Mouse (Mus musculus) gastrocnemius, adult 2 months (tissue): ENCODE data around the gene Saxo2. TPM values are rescaled to one million over a fixed set of nuclear protein-coding genes. Genes with fewer than 3 reads are reported as not detected.

Experiments
- DNase-seq: peaks from one replicate; pipeline ENCODE4 v3.0.0; 2022
- H3K27ac ChIP-seq: fragments of 200-600 bp; 2 replicates; pipeline ENCODE4 v1.8.1; 2022; ENCODE audit warnings: mild to moderate bottlenecking
- H3K4me3 ChIP-seq: fragments of 200-600 bp; 2 replicates; pipeline ENCODE4 v1.8.1; 2022; ENCODE audit warnings: mild to moderate bottlenecking, moderate library complexity
- CTCF ChIP-seq: fragments of 200-600 bp; IDR thresholded peaks from 2 replicates; pipeline ENCODE4 v1.8.1; 2022; ENCODE audit warnings: antibody characterized with exemption, mild to moderate bottlenecking, moderate library complexity
- intact Hi-C: fragments of 180-260 bp; cut with DNase I; formaldehyde crosslinking; loops from one replicate; pipeline ENCODE4 v1.15.1; 2025
- total RNA-seq, 2 experiments: library from RNA; stranded (reverse); gene quantifications; 2 replicates each; pipeline ENCODE4 v1.2.3; 2021

The Saxo2 gene
- total RNA-seq, 2 experiments from 2014 or later = 2.5 to 3.7 TPM

GRCm38 (mm10) chr7:82605425-82605824 lies 42.9 kb downstream of the Saxo2 start:
- Histone ChIP-seq H3K4me3 (no peak overlapping the region), H3K27ac (no peak overlapping the region)
- no peak for DNase-seq
- no peak for TF ChIP-seq CTCF
- intact Hi-C loops = no loop called here

- Histone ChIP-seq H3K27ac (no peak overlapping the region), H3K4me3 (no peak overlapping the region)
- TF ChIP-seq CTCF = no peak
- intact Hi-C loops = no loop called here
- DNase-seq = no peak
Observed at GRCm38 (mm10) chr7:82602008-82602407, 46.3 kb downstream of the Saxo2 start.

- H3K27ac ChIP-seq = no peak overlapping the region
- no peak for DNase-seq
- intact Hi-C loops = no loop called here
- no peak for TF ChIP-seq CTCF
- no peak overlapping the region for H3K4me3 ChIP-seq
Observed at GRCm38 (mm10) chr7:82590931-82591330, 57.4 kb downstream of the Saxo2 start.

Other genes starting within 250 kb of the Saxo2 start
- gene Efl1, start 86 bp upstream of the Saxo2 start, total RNA-seq = 1 to 10 TPM; 6.5 to 8.6 TPM
- gene Mex3b, start 218.8 kb upstream of the Saxo2 start, total RNA-seq = under 1 TPM; 0.43 to 0.59 TPM